Mouse (Mus musculus): ENCODE measurements around the gene Wscd1.
"Not testable (repeated sequence)": the region's sequence is repeated elsewhere in the genome, so short reads cannot be mapped to it uniquely, and the experiment has no call there.

Wscd1 gene

GRCm38 (mm10) chr11:71771074-71771473, 21.4 kb downstream of the Wscd1 start:
- DNase-seq: peak; percentile 22

- DNase-seq: no peak
These were observed 22.3 kb downstream of the Wscd1 start for GRCm38 (mm10) chr11:71772056-71772455.

GRCm38 (mm10) chr11:71772802-71773201, 23.1 kb downstream of the Wscd1 start:
- DNase-seq: no peak

- peak; percentile 55 for DNase-seq
These were observed 24.5 kb downstream of the Wscd1 start for GRCm38 (mm10) chr11:71773986-71774767.

GRCm38 (mm10) chr11:71775056-71775455, 25.3 kb downstream of the Wscd1 start:
- DNase-seq: no peak

GRCm38 (mm10) chr11:71779642-71780041, 29.9 kb downstream of the Wscd1 start:
- no peak for DNase-seq

- no peak for DNase-seq
These were observed 32.1 kb downstream of the Wscd1 start for GRCm38 (mm10) chr11:71781737-71782354.

GRCm38 (mm10) chr11:71785499-71785898, 35.8 kb downstream of the Wscd1 start:
- no peak for DNase-seq

GRCm38 (mm10) chr11:71788209-71788608, 38.5 kb downstream of the Wscd1 start:
- DNase-seq: no peak

GRCm38 (mm10) chr11:71790227-71790626, 40.5 kb downstream of the Wscd1 start:
- DNase-seq: no peak

- no peak for DNase-seq
These were observed 49.5 kb downstream of the Wscd1 start for GRCm38 (mm10) chr11:71799206-71799605.

- DNase-seq: no peak
These were observed 58.8 kb downstream of the Wscd1 start for GRCm38 (mm10) chr11:71808521-71808920.

GRCm38 (mm10) chr11:71811828-71812227, 62.1 kb downstream of the Wscd1 start:
- no peak for DNase-seq

- DNase-seq: no peak
These were observed 63.2 kb downstream of the Wscd1 start for GRCm38 (mm10) chr11:71812921-71813320.

- no peak for DNase-seq
These were observed 64.8 kb downstream of the Wscd1 start for GRCm38 (mm10) chr11:71814511-71814910.

GRCm38 (mm10) chr11:71815326-71815725, 65.6 kb downstream of the Wscd1 start:
- DNase-seq: no peak

- no peak for DNase-seq
These were observed 67.2 kb downstream of the Wscd1 start for GRCm38 (mm10) chr11:71816918-71817317.

- no peak for DNase-seq
These were observed 67.6 kb downstream of the Wscd1 start for GRCm38 (mm10) chr11:71817341-71817740.

GRCm38 (mm10) chr11:71818111-71818510, 68.4 kb downstream of the Wscd1 start:
- DNase-seq: no peak

- DNase-seq: peak; percentile 13
These were observed 70.2 kb downstream of the Wscd1 start for GRCm38 (mm10) chr11:71819901-71820300.

- DNase-seq: peak; percentile 42
These were observed 71.1 kb downstream of the Wscd1 start for GRCm38 (mm10) chr11:71820847-71821246.

- not testable (repeated sequence) for DNase-seq
These were observed 71.8 kb downstream of the Wscd1 start for GRCm38 (mm10) chr11:71821526-71821925.

- no peak for DNase-seq
These were observed 72.3 kb downstream of the Wscd1 start for GRCm38 (mm10) chr11:71822031-71822430.

GRCm38 (mm10) chr11:71824971-71825370, 75.3 kb downstream of the Wscd1 start:
- DNase-seq: no peak

Measured in right cerebral cortex, postnatal 25 days (tissue).